Mouse (Mus musculus): ENCODE data around the gene Sestd1. TPM values are rescaled to one million over a fixed set of nuclear protein-coding genes. Genes with fewer than 3 reads are reported as not detected.

Gene Sestd1
- polyA plus RNA-seq, 1 experiment: 7.8 TPM

DNA sequence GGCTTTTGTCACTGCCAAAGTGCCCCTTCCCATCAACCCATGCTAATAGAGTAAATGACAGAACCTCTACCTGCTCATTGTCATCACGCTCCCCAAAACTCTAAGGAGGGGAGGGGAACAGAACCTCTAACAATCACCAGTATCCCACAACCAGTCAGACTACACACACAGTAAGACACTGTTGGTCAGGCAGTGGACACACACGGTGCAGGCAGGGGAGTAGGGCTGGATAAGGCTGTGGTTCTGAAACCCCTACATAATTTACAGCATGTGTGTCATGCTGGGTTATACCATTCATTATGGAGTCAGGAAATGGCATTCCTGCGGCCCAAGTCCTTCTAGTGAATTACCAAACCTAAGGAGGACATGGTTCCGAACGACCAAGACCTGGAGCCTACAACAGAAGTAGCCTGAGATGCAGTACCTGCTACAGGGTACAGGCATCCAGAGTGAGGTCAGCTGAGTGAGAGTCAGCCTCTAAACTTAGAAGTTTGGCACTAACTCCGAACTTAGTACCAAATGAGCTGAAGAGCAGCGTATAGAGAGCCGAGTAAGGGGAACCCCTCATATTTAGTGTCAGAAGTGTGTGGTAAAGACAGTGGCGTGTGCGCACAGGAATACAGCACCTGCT lies 33.1 kb downstream of the Sestd1 start:
- Histone ChIP-seq H3K27ac (ENCODE audit: insufficient read depth, low read depth, low read length) (no peak overlapping the region), H3K36me3 (ENCODE audit: control insufficient read depth, insufficient read depth, low read length) (peaks cover 13% of the 10 kb centered on the region)
- WGBS: 94% methylated on average over 10 of the region's 10 CpGs

DNA sequence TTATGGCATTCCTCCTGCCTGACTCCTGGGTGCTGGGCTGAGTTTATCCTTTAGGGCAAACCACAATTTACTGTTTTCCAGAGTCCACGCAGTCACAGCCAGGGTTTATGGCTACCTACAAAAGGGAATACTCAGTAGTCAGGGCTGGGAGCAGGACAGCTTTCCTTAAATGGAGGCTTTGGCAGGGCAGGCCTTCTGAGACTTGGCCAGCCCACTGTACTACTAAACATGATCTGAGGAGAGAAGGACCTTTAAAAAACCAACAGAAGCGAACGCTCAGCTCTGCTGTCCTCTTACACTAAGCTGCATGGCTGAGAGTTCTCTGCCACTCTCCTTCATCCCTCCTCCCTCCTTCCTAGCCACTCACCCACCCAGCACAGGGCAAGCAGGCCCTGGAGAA lies 34.6 kb downstream of the Sestd1 start:
- Histone ChIP-seq H3K36me3 (ENCODE audit: control insufficient read depth, insufficient read depth, low read length) (peaks cover 18% of the 10 kb centered on the region), H3K27me3 (ENCODE audit: control insufficient read depth, insufficient read depth, low read length) (no peaks in the 10 kb centered on the region), H3K27ac (ENCODE audit: insufficient read depth, low read depth, low read length) (peak overlapping the region; percentile 74), H3K4me1 (ENCODE audit: control insufficient read depth, insufficient read depth, insufficient read length, low read length) (no peaks in the 10 kb centered on the region), H3K4me3 (ENCODE audit: low read depth, low read length) (no peak overlapping the region)
- TF ChIP-seq POLR2A (IDR thresholded peaks at IDR 0.05; ENCODE audit: low read depth, low read length): no peak
- TF ChIP-seq CTCF (IDR thresholded peaks at IDR 0.05; ENCODE audit: extremely low read depth, insufficient read length, insufficient replicate concordance, low read depth, low read length): no peak
- 65% methylated on average over 3 of the region's 3 CpGs for WGBS

More for the DNA sequence above, 33.1 kb downstream of the Sestd1 start:
- Histone ChIP-seq H3K4me1 (ENCODE audit: control insufficient read depth, insufficient read depth, insufficient read length, low read length) (no peaks in the 10 kb centered on the region), H3K27me3 (ENCODE audit: control insufficient read depth, insufficient read depth, low read length) (no peaks in the 10 kb centered on the region), H3K4me3 (ENCODE audit: low read depth, low read length) (no peak overlapping the region)
- no peak for TF ChIP-seq POLR2A (IDR thresholded peaks at IDR 0.05; ENCODE audit: low read depth, low read length)

DNA sequence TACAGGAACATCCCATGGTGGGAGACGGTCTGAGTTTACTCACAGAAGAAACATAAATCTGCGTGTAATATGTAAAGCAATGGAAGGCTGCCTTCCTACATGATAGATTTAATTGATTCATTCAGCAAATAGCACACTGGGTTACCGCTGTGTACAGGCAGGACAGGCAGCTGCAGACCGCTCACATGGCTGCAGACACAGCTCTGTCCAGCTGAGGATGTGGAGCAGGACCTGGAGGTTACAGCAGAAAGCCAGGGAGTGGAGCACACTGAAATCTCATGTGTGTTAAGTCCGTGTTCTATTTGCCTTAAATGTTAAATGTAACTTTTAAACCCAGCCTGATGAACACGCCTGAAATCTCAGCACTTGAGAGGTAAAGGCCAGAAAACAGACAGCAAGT lies 38.1 kb downstream of the Sestd1 start:
- Histone ChIP-seq H3K36me3 (ENCODE audit: control insufficient read depth, insufficient read depth, low read length) (peaks cover 25% of the 10 kb centered on the region), H3K27ac (ENCODE audit: insufficient read depth, low read depth, low read length) (no peak overlapping the region), H3K4me3 (ENCODE audit: low read depth, low read length) (no peak overlapping the region), H3K4me1 (ENCODE audit: control insufficient read depth, insufficient read depth, insufficient read length, low read length) (no peaks in the 10 kb centered on the region), H3K27me3 (ENCODE audit: control insufficient read depth, insufficient read depth, low read length) (no peaks in the 10 kb centered on the region)
- no peak for TF ChIP-seq CTCF (IDR thresholded peaks at IDR 0.05; ENCODE audit: extremely low read depth, insufficient read length, insufficient replicate concordance, low read depth, low read length)
- no peak for TF ChIP-seq POLR2A (IDR thresholded peaks at IDR 0.05; ENCODE audit: low read depth, low read length)
- WGBS: 88% methylated on average over 6 of the region's 6 CpGs

DNA sequence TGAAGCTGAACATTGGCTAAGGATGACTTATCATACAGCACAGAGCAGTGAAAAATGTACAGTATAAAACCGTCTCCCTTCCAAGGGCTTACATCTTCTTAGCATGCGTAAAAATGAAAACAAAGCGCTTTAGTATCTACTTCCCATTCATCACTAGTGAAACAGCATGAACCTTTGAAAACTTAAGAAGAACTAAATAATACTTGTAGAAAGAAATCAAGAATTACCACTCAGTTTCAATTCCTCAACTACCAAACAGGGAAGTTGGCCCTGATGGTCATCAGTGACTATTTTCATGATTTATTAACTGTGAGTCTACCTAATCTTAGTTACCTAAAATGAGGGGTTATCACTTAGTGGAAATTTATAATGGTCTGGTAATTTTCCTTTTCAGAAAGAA lies 41.8 kb downstream of the Sestd1 start:
- Histone ChIP-seq H3K36me3 (ENCODE audit: control insufficient read depth, insufficient read depth, low read length) (peaks cover 28% of the 10 kb centered on the region), H3K27me3 (ENCODE audit: control insufficient read depth, insufficient read depth, low read length) (no peaks in the 10 kb centered on the region), H3K27ac (ENCODE audit: insufficient read depth, low read depth, low read length) (no peak overlapping the region), H3K4me1 (ENCODE audit: control insufficient read depth, insufficient read depth, insufficient read length, low read length) (no peaks in the 10 kb centered on the region), H3K4me3 (ENCODE audit: low read depth, low read length) (no peak overlapping the region)
- TF ChIP-seq POLR2A (IDR thresholded peaks at IDR 0.05; ENCODE audit: low read depth, low read length) (no peak), CTCF (IDR thresholded peaks at IDR 0.05; ENCODE audit: extremely low read depth, insufficient read length, insufficient replicate concordance, low read depth, low read length) (no peak)
- WGBS: 92% methylated on average over 3 of the region's 3 CpGs

DNA sequence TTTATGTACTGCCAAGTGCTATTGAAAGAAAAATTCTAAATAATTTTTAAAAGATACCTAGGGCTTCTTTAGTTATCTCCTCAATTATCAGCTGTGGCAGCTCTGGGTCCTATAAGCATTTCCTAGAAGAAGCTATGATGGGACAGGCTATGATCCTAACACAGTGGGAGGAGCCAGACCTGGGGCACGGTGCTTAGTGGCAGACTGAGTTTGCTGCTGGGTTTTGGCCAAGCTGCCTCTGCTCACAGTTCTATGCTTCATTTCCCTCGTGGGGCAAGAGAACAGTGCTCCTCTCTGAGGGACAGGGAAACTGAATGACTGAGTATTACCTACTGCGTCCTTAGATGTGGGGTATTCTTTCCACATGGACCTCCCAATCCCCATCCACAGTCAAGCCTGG lies 42.3 kb downstream of the Sestd1 start:
- Histone ChIP-seq H3K27ac (ENCODE audit: insufficient read depth, low read depth, low read length) (no peak overlapping the region), H3K4me1 (ENCODE audit: control insufficient read depth, insufficient read depth, insufficient read length, low read length) (no peaks in the 10 kb centered on the region), H3K27me3 (ENCODE audit: control insufficient read depth, insufficient read depth, low read length) (no peaks in the 10 kb centered on the region), H3K36me3 (ENCODE audit: control insufficient read depth, insufficient read depth, low read length) (peaks cover 28% of the 10 kb centered on the region), H3K4me3 (ENCODE audit: low read depth, low read length) (no peak overlapping the region)
- 65% methylated on average over 3 of the region's 3 CpGs for WGBS
- TF ChIP-seq POLR2A (IDR thresholded peaks at IDR 0.05; ENCODE audit: low read depth, low read length) (no peak), CTCF (IDR thresholded peaks at IDR 0.05; ENCODE audit: extremely low read depth, insufficient read length, insufficient replicate concordance, low read depth, low read length) (no peak)

DNA sequence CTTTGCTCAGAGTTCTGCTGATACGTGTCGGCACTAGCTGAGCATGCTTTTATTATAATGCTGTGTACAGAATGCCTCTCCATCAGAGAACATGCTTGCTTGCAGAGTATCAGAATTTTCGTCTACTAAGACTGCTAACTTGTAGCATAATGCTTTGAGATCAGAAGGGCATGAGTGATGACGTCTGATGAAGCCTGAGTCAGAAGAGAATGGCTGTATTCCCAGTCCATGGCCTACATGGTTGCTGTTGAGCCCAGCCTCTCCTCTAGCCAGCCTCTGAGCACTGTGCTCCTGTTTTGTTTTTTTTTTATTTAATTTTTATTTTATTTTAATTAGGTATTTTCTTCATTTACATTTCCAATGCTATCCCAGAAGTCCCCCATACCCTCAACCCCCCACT lies 43.5 kb downstream of the Sestd1 start:
- no peak for TF ChIP-seq CTCF (IDR thresholded peaks at IDR 0.05; ENCODE audit: extremely low read depth, insufficient read length, insufficient replicate concordance, low read depth, low read length)
- TF ChIP-seq POLR2A (IDR thresholded peaks at IDR 0.05; ENCODE audit: low read depth, low read length): no peak

DNA sequence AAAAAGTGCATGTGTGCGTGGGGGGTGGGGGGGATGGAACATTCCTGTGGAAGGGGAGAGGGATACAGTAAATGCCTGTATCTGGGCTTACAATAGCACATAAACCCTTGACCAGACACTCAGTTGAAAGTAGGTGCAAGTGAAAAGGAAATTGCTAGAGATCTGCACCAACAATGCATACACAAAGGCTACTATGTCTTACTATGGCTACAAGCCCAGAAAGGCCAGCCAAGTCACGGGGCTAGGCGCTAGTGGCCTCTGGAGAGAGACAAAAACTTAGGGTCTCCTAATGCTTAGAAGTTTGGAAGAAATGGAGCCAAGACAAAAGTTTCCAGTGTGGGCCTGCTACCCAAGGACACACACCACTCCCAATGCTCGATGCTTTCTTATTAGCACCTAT lies 44.5 kb downstream of the Sestd1 start:
- Histone ChIP-seq H3K36me3 (ENCODE audit: control insufficient read depth, insufficient read depth, low read length) (peaks cover 34% of the 10 kb centered on the region), H3K4me1 (ENCODE audit: control insufficient read depth, insufficient read depth, insufficient read length, low read length) (no peaks in the 10 kb centered on the region), H3K27ac (ENCODE audit: insufficient read depth, low read depth, low read length) (no peak overlapping the region), H3K27me3 (ENCODE audit: control insufficient read depth, insufficient read depth, low read length) (no peaks in the 10 kb centered on the region), H3K4me3 (ENCODE audit: low read depth, low read length) (no peak overlapping the region)
- TF ChIP-seq POLR2A (IDR thresholded peaks at IDR 0.05; ENCODE audit: low read depth, low read length) (no peak), CTCF (IDR thresholded peaks at IDR 0.05; ENCODE audit: extremely low read depth, insufficient read length, insufficient replicate concordance, low read depth, low read length) (no peak)
- 95% methylated on average over 4 of the region's 4 CpGs for WGBS

More for the DNA sequence above, 43.5 kb downstream of the Sestd1 start:
- no peak overlapping the region for H3K27ac ChIP-seq (ENCODE audit: insufficient read depth, low read depth, low read length)
- H3K27me3 ChIP-seq (ENCODE audit: control insufficient read depth, insufficient read depth, low read length): no peaks in the 10 kb centered on the region
- H3K4me3 ChIP-seq (ENCODE audit: low read depth, low read length): no peak overlapping the region
- H3K36me3 ChIP-seq (ENCODE audit: control insufficient read depth, insufficient read depth, low read length): peaks cover 34% of the 10 kb centered on the region
- no peaks in the 10 kb centered on the region for H3K4me1 ChIP-seq (ENCODE audit: control insufficient read depth, insufficient read depth, insufficient read length, low read length)
- 84% methylated on average over 4 of the region's 4 CpGs for WGBS
